Mouse (Mus musculus) forebrain, embryonic 13.5 days (tissue): Measurements from ENCODE around the gene Tmem211. TPM values are rescaled to one million over a fixed set of nuclear protein-coding genes. Genes with fewer than 3 reads are reported as not detected.
A peak's percentile ranks its signal among the peaks of the same experiment; 100 is the strongest.

Experiments used
- ATAC-seq: fragments of 200-750 bp; cut with Nextera tagmentation; 2 replicates; pipeline ENCODE4 v1.8.0; 2017
- H3K27ac ChIP-seq: fragments of 300-500 bp; sonication (generic); 2 replicates; pipeline ENCODE4 v1.5.1; 2015; ENCODE audit warnings: inconsistent platforms, mild to moderate bottlenecking, moderate library complexity
- H3K27me3 ChIP-seq: fragments of 300-500 bp; sonication (generic); 2 replicates; pipeline ENCODE4 v1.6.1; 2015; ENCODE audit warnings: mild to moderate bottlenecking, inconsistent platforms
- H3K36me3 ChIP-seq: fragments of 300-500 bp; sonication (generic); 2 replicates; pipeline ENCODE4 v1.6.1; 2015; ENCODE audit warnings: mild to moderate bottlenecking, inconsistent platforms; ENCODE audit not compliant: poor library complexity, severe bottlenecking
- H3K4me1 ChIP-seq: fragments of 300-500 bp; sonication (generic); 2 replicates; pipeline ENCODE4 v1.6.1; 2015; ENCODE audit warnings: inconsistent platforms
- H3K4me2 ChIP-seq: fragments of 300-500 bp; sonication (generic); 2 replicates; pipeline ENCODE4 v1.6.1; 2015; ENCODE audit warnings: inconsistent platforms, mild to moderate bottlenecking, moderate library complexity
- H3K4me3 ChIP-seq: fragments of 300-500 bp; sonication (generic); 2 replicates; pipeline ENCODE4 v1.5.1; 2015; ENCODE audit warnings: mild to moderate bottlenecking, inconsistent platforms
- H3K9ac ChIP-seq: fragments of 300-500 bp; sonication (generic); 2 replicates; pipeline ENCODE4 v1.6.1; 2015; ENCODE audit warnings: mild to moderate bottlenecking, inconsistent platforms
- H3K9me3 ChIP-seq: fragments of 300-500 bp; sonication (generic); replicated peaks from 2 replicates; pipeline ENCODE4 v1.6.1; 2016; ENCODE audit warnings: inconsistent platforms
- WGBS: fragments of 180-500 bp; shearing (Covaris S2); methylation state at CpG from one replicate; pipeline ENCODE4 v1.1.7; 2015; 5-methylcytosine and 5-hydroxymethylcytosine counted together
- polyA plus RNA-seq: library from polyadenylated mRNA; unstranded; fragments of >200 nt; fragmentation: Nextera tagmentation; extraction: Ambion mirVana; gene quantifications from 2 replicates; pipeline ENCODE4 v1.2.1, GENCODE M21; 2015

Tmem211 gene
- not detected in 2 replicates for polyA plus RNA-seq

DNA sequence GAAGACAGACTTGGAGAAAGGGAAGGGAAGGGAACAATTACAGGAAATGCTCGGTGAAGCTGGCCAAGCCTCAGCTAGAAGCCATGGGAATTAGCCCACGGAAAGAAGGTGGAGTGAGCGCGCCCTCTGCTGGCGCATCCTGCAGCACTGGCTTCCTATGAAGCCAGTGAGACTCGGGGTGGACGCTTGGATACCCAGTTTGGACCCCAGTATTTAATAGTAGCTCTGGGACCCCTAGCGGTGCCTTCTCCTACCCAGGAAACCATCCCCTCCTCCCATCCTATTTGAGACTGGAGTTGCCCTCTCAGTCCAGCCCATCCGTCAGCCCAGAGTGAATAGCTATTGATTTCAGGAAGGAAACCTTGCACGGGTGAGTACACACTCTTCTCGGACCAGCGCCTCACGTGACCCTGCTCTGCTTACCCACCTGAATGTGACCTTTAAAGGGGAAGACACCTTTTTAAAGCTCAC, at the start of gene Tmem211:
Tmem211 (plus strand) TSS at position 278 of the 471 bp plus-strand sequence.
- WGBS: 0% methylated on average over 13 of the region's 13 CpGs

DNA sequence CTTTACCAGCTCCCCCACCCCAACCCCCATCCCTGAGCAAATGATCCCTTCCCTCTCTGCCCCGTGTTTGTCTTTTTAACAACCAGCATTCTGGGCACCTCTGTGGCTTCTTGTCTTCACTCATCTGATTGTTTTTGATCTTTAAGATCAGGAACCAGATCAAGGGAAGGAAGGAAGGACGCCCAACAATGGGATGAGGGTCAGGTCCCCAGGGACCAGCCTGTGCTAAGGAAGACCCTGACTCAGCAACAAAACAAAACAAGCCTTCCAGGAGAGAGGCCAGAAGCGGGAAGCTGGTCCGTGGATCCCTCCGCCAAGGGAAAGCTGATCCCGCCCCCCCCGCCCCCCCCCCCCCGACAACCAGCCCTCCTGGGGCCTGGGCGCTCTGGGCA, 47.3 kb upstream of the Tmem211 start:
- no peaks in the 10 kb centered on the region for H3K27me3 ChIP-seq
- peak overlapping the region; percentile 50; the same call in 1 of the 2 replicates for H3K9ac ChIP-seq
- 7% methylated on average over 7 of the region's 9 CpGs for WGBS
- no peaks in the 10 kb centered on the region for H3K36me3 ChIP-seq
- peak overlapping the region; percentile 38; the same call in 1 of the 2 replicates for H3K27ac ChIP-seq
- peak overlapping the region; percentile 25 for H3K4me3 ChIP-seq
- ATAC-seq: peak; percentile 11; the same call in 1 of the 2 replicates
- H3K9me3 ChIP-seq: peaks cover 4% of the 10 kb centered on the region; the same call in 1 of the 2 replicates
- H3K4me1 ChIP-seq: peaks cover 13% of the 10 kb centered on the region
- peak overlapping the region; percentile 57 for H3K4me2 ChIP-seq

More for the DNA sequence above, at the start of gene Tmem211:
- no peak within 1 kb of the TSS for H3K27ac ChIP-seq
- peak within 1 kb of the TSS; percentile 20 for H3K4me3 ChIP-seq
- H3K4me1 ChIP-seq: peaks cover 14% of the 10 kb centered on the region
- H3K9me3 ChIP-seq: no peaks in the 10 kb centered on the region
- H3K27me3 ChIP-seq: no peaks in the 10 kb centered on the region
- peak within 1 kb of the TSS; percentile 56 for H3K4me2 ChIP-seq
- ATAC-seq: peak; percentile 88
- no peaks in the 10 kb centered on the region for H3K36me3 ChIP-seq
- peak within 1 kb of the TSS; percentile 59 for H3K9ac ChIP-seq

DNA sequence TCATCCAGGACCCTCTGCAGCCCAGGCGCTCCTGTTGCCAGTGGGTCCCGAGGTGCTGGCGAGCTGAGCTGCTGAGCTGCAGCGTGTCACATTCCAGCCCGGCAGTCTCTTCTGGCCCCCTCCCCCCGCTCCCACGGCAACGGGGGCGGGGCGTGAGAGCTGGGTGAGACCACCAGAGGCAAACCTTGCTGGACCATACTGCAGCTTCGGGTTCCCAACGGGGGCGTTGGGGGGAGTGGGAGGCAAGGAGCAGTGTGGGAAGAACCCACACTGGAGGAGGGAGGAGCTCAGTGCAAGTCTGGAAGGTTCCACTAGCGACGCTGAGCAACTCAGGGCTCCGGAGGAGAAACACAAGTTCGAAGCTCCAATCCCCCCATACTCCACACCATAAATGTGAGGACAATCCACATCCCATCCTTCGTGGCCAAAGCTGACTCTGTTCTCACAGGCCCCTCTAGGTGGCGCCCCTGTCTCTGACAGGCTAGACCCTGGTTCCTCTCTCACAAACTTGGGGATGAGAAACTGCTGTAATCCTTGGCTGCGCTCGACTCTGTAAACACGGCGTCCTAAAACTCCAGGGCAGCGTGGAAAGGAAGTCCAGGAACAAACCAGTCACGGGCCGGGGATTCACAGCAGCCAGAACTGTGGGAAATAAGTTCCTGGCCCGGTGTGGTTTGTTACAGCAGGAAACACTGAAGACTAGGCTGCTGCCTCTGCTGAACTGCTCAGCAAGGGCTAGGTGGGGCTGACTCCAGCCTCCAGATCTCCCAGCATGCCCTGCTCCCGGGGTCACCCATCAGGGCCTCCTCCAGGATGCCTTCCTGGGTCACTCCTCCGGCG, 46.6 kb upstream of the Tmem211 start:
- H3K9me3 ChIP-seq: peaks cover 4% of the 10 kb centered on the region; the same call in 1 of the 2 replicates
- H3K4me3 ChIP-seq: peak overlapping the region; percentile 25
- H3K4me1 ChIP-seq: peaks cover 13% of the 10 kb centered on the region
- H3K27ac ChIP-seq: peak overlapping the region; percentile 38
- H3K4me2 ChIP-seq: peak overlapping the region; percentile 57
- peak overlapping the region; percentile 50; the same call in 1 of the 2 replicates for H3K9ac ChIP-seq
- 2% methylated on average over 30 of the region's 30 CpGs for WGBS
- no peaks in the 10 kb centered on the region for H3K27me3 ChIP-seq
- peak; percentile 74 for ATAC-seq
- H3K36me3 ChIP-seq: no peaks in the 10 kb centered on the region

DNA sequence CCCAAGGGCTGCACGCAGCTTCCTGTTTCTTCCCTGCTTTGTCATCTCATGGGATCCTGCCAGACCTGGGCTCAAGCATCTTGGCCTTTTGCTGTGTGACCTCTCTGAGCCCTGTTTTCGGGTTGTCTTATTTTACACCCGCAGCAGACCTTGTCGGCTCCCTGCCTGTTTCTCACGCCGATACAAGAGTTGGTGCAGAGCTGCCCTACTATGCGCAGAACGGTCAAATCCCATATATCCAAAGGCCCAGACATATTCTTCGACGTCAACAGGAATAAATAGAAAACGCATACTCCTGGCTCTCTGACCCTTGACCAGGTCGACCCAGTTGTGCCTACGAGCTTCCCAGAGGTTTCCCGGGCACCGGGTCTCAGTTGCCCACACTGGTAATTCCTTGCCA, 46.0 kb upstream of the Tmem211 start:
- ATAC-seq: no peak
- Histone ChIP-seq H3K9ac (no peak overlapping the region), H3K36me3 (no peaks in the 10 kb centered on the region), H3K4me2 (peak overlapping the region; percentile 57), H3K9me3 (peaks cover 4% of the 10 kb centered on the region; the same call in 1 of the 2 replicates), H3K27me3 (no peaks in the 10 kb centered on the region), H3K4me3 (no peak overlapping the region), H3K27ac (peak overlapping the region; percentile 38; the same call in 1 of the 2 replicates), H3K4me1 (peaks cover 13% of the 10 kb centered on the region)
- 85% methylated on average over 15 of the region's 15 CpGs for WGBS

DNA sequence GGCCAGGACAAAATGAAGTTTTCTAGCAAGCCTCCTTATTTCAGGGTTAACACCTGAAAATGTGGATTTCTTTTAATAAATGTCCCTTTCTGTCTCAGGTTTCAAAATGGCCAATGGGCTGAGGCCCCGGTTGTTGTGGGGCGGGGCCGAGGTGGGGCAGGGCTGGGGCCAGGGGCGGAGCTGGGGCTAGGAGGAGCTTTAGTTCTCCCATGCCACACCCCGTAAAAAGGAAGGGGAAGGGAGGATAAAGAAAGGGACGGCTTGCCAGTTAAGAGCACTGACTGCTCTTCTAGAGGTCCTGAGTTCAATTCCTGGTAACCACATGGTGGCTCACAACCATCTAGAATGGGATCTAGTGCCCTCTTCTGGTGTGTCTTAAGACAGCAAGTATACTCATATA, 45.3 kb upstream of the Tmem211 start:
- H3K27ac ChIP-seq: no peak overlapping the region
- no peak overlapping the region for H3K9ac ChIP-seq
- no peaks in the 10 kb centered on the region for H3K27me3 ChIP-seq
- no peak overlapping the region for H3K4me3 ChIP-seq
- H3K36me3 ChIP-seq: no peaks in the 10 kb centered on the region
- peaks cover 4% of the 10 kb centered on the region; the same call in 1 of the 2 replicates for H3K9me3 ChIP-seq
- no peak for ATAC-seq
- no peak overlapping the region for H3K4me2 ChIP-seq
- 45% methylated on average over 6 of the region's 6 CpGs for WGBS
- peaks cover 13% of the 10 kb centered on the region for H3K4me1 ChIP-seq

DNA sequence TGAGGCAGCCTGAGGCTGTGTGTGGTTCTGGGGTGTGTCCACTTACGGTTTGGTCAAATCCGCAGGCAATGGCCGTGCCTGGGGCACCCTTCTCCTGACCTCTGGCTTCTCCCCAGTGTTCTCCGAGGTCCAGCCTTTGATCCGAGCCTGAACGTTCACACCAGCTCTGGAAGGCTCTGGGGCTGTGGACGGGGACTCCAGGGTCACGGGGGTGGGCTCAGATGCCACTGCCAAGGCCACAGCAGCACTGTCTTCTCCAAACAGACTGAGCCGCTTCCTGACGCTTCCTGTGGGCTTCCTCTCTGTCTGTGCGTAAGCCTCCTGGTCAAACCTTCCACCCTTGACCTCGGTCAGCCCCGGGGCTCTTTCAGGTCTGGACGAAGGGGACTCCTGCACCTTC, 36.2 kb upstream of the Tmem211 start:
- Histone ChIP-seq H3K36me3 (peaks cover 9% of the 10 kb centered on the region), H3K9ac (no peak overlapping the region), H3K4me1 (peaks cover 7% of the 10 kb centered on the region; the same call in 1 of the 2 replicates), H3K27ac (no peak overlapping the region), H3K4me2 (no peak overlapping the region), H3K4me3 (no peak overlapping the region), H3K9me3 (no peaks in the 10 kb centered on the region), H3K27me3 (no peaks in the 10 kb centered on the region)
- WGBS: 85% methylated on average over 14 of the region's 14 CpGs
- ATAC-seq: no peak

DNA sequence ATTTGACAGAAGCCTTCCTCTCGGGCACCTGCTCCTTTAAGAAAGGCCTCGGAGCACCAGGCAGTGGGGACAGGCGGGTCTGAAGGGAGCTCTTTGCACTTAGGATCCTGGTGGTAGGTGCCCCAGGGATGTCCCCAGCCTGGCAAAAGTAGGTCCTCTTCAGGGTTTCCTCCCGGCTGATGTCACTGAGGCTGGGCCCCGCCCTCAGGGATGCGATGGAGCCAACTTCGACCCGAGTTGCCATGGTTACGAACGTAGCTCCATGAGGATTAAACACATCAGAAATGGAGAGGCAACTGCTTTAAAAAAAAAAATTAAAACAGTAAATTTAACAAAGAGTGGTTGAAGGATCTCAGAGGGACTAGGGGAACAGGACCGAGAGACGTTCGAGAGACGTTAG, 34.8 kb upstream of the Tmem211 start:
- peaks cover 7% of the 10 kb centered on the region; the same call in 1 of the 2 replicates for H3K4me1 ChIP-seq
- H3K4me3 ChIP-seq: no peak overlapping the region
- no peak overlapping the region for H3K4me2 ChIP-seq
- WGBS: 69% methylated on average over 14 of the region's 14 CpGs
- no peak; the same call in 1 of the 2 replicates for ATAC-seq
- no peaks in the 10 kb centered on the region for H3K9me3 ChIP-seq
- peaks cover 9% of the 10 kb centered on the region for H3K36me3 ChIP-seq
- H3K27me3 ChIP-seq: no peaks in the 10 kb centered on the region
- no peak overlapping the region for H3K9ac ChIP-seq
- no peak overlapping the region for H3K27ac ChIP-seq

DNA sequence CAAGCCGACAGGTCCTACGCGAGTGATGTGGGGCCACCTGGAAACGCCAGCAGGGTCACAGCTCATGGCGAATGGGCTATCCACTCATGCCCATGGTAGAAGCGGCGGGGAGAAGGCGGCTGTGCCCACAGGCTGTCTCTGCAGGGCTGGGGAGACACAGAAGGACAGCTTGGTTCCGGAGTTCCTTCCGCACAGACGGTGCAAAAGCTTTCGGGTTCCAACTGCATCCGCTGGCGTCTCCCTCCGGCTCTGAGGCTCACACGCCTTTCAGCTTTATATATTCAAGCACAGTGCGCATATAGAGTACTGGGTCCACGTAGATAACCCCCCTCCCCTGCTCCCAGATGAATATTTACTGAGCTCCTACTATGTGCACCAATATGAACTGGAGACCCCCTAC, 32.9 kb upstream of the Tmem211 start:
- ATAC-seq: no peak
- Histone ChIP-seq H3K27ac (no peak overlapping the region), H3K36me3 (peaks cover 9% of the 10 kb centered on the region), H3K4me1 (peaks cover 7% of the 10 kb centered on the region; the same call in 1 of the 2 replicates), H3K4me2 (no peak overlapping the region), H3K4me3 (no peak overlapping the region), H3K27me3 (no peaks in the 10 kb centered on the region), H3K9me3 (no peaks in the 10 kb centered on the region), H3K9ac (no peak overlapping the region)
- 93% methylated on average over 18 of the region's 18 CpGs for WGBS

DNA sequence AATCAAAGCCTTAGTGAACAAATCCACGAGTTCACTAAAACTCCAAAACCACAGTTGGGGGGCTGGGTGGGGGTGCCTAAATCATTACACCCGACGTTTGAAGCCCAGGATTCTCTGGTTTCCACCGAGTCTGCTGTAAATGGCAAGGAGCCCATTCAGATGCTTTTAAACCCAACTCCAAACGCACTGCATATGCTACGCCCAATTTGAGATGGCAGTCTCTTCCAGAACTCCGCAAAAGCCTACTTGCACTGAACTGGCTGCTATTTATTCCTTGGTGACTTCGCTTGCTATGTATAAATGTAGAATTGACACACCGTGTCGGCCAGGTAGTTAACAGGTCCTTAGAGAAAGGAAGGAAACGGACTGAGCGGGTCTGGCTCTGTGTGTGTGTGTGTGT, 31.3 kb upstream of the Tmem211 start:
- H3K36me3 ChIP-seq: peaks cover 3% of the 10 kb centered on the region; the same call in 1 of the 2 replicates
- no peaks in the 10 kb centered on the region for H3K27me3 ChIP-seq
- peaks cover 7% of the 10 kb centered on the region; the same call in 1 of the 2 replicates for H3K4me1 ChIP-seq
- H3K9ac ChIP-seq: no peak overlapping the region
- no peak for ATAC-seq
- no peak overlapping the region for H3K27ac ChIP-seq
- H3K4me3 ChIP-seq: no peak overlapping the region
- H3K9me3 ChIP-seq: no peaks in the 10 kb centered on the region
- 83% methylated on average over 12 of the region's 12 CpGs for WGBS
- H3K4me2 ChIP-seq: no peak overlapping the region

DNA sequence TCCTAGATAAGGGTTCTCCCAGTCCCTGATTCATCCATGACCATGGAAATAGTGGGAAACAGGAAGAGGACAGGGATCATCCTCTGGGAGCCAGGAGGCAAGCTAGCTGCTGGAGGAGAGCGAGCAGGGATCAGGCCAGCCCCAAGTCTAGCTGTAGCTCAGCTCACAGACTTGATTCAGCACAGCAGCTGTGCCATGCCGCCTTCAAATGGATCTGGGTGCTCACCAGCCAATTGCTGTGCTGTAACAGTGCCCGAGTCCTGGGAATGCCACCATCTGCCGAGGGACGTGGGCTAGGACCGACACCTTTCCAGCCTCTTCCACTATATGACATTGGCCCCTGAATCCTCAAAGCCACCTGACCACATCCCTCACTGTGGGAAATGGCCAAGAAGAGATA, 30.8 kb upstream of the Tmem211 start:
- Histone ChIP-seq H3K36me3 (peaks cover under 1% of the 10 kb centered on the region; the same call in 1 of the 2 replicates), H3K9me3 (no peaks in the 10 kb centered on the region), H3K9ac (no peak overlapping the region), H3K4me3 (no peak overlapping the region), H3K27ac (no peak overlapping the region), H3K4me2 (no peak overlapping the region), H3K4me1 (peaks cover 7% of the 10 kb centered on the region; the same call in 1 of the 2 replicates), H3K27me3 (no peaks in the 10 kb centered on the region)
- WGBS: 91% methylated on average over 6 of the region's 6 CpGs
- no peak; the same call in 1 of the 2 replicates for ATAC-seq

DNA sequence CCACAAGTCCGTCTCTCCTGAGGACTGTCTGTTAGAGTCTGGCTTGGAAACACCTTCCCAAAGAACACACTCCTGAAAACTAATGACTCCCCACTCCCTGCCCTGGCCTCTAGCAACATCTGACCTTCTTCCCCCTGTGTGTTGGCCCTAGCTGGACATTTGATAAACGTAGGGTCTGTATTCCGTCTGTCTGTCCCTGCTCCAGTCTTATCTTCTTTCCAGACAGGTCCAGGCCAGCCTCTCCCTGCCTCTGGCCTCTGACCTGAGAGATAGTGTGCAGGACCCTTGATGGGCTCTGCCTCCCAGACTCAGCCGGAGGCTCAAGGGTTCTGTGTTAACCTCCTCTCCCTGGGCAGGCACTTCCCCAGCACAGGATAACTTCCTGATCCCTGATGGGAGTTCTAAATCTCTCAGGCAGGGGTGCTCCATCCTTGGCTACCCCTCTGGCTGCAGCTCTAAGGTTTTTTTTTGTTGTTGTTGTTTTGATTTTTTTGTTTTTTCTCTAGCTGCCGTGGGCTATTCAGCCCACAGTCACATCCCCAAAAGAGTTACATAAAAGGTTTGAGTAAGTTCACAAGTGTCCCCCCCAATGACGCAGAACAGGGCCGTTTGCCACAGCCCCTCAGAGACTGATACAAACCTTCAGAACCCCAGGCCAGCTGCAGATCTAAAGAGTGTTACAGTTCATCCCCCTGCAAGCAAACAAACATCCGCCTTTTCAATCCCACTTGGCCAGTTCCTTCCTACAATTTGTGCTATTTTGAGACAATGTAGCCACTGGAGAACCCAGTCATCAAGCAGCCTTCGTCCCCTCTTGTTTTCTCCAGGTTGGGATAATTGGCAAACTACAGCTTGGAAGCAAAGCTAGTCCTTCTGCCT, 29.6 kb upstream of the Tmem211 start:
- no peak for ATAC-seq
- no peak overlapping the region for H3K9ac ChIP-seq
- WGBS: 71% methylated on average over 9 of the region's 9 CpGs
- no peak overlapping the region for H3K27ac ChIP-seq
- H3K27me3 ChIP-seq: no peaks in the 10 kb centered on the region
- no peak overlapping the region for H3K4me2 ChIP-seq
- H3K4me3 ChIP-seq: no peak overlapping the region
- H3K36me3 ChIP-seq: no peaks in the 10 kb centered on the region
- no peaks in the 10 kb centered on the region for H3K9me3 ChIP-seq
- H3K4me1 ChIP-seq: peaks cover 2% of the 10 kb centered on the region; the same call in 1 of the 2 replicates
